Comparison of ENCODE assay signal across 11 mouse cellular contexts in genomic region chr2:25862696-25863270, GRCm38 (mm10). TPM values are rescaled to one million over a fixed set of nuclear protein-coding genes. Genes with fewer than 3 reads are reported as not detected.
A peak's percentile ranks its signal among the peaks of the same experiment; 100 is the strongest.
DNase-seq lines count a peak whose midpoint lies in the region; ATAC-seq and TF ChIP-seq lines count a peak whose summit lies in the region.
"Had no signal": no experiment of that assay in that cellular context is flagged by ENCODE, and none has a peak within 500 bp of the region (broad histone marks: within the 10 kb centered on the region; RNA-seq: fewer than 3 reads in every experiment).

No protein-coding gene starts in this region.

- no peaks in the 10 kb centered on the region for H3K36me3 ChIP-seq in lung, embryonic 14.5 days (ENCODE audit: insufficient read depth)
- H3K36me3 ChIP-seq in intestine, embryonic 14.5 days (ENCODE audit: control insufficient read depth, insufficient read depth, low read length): no peaks in the 10 kb centered on the region

- TF ChIP-seq CTCF in cerebellum, adult 2 months (IDR thresholded peaks at IDR 0.05; ENCODE audit: borderline replicate concordance, insufficient read depth, low read depth, low read length): no peak
- no peak for TF ChIP-seq CTCF in lung, embryonic 14.5 days (IDR thresholded peaks at IDR 0.05; ENCODE audit: low read depth)

- H3K9me3 ChIP-seq in lung, embryonic 14.5 days (ENCODE audit: low read depth, low read length): no peaks in the 10 kb centered on the region
- H3K9me3 ChIP-seq in intestine, embryonic 14.5 days (ENCODE audit: control insufficient read depth, low read length): no peaks in the 10 kb centered on the region

- H3K4me1 ChIP-seq in cerebellum, adult 2 months (ENCODE audit: control insufficient read depth, insufficient read depth, low read length): peaks cover 32% of the 10 kb centered on the region
- H3K4me1 ChIP-seq in lung, embryonic 14.5 days (ENCODE audit: insufficient read depth): peaks cover 8% of the 10 kb centered on the region; the same call in 1 of the 2 replicates
- peaks cover 8% of the 10 kb centered on the region; the same call in 1 of the 2 replicates for H3K4me1 ChIP-seq in intestine, embryonic 14.5 days (replicated peaks; ENCODE audit: control insufficient read depth, insufficient read depth, low read length)

- ATAC-seq in lung, embryonic 14.5 days (ENCODE audit: insufficient read depth): no peak
- ATAC-seq in intestine, embryonic 14.5 days (replicated peaks; ENCODE audit: low FRiP score, low TSS enrichment, low read depth): no peak
- no peak; the same call in 1 of the 2 replicates for ATAC-seq in erythroblast, adult 5-6 weeks (replicated peaks; ENCODE audit: low FRiP score, poor library complexity, severe bottlenecking)

- H3K9ac ChIP-seq in lung, embryonic 14.5 days: no peak overlapping the region
- no peak overlapping the region for H3K9ac ChIP-seq in intestine, embryonic 14.5 days (ENCODE audit: low read length)

- WGBS in cerebellum, adult 2 months: 25% methylated on average over 5 of the region's 5 CpGs
- WGBS in lung, embryonic 14.5 days: 54% methylated on average over 5 of the region's 5 CpGs
- WGBS in intestine, embryonic 14.5 days: 47% methylated on average over 5 of the region's 5 CpGs

- DNase-seq in cerebellum, adult 2 months: peak in 1 of 2 experiments; percentile 38
- DNase-seq in cerebellum, adult 8-10 months: no peak
- DNase-seq in lung, embryonic 14.5 days: peak; percentile 3
- DNase-seq in lung, postnatal 4 days: no peak
- DNase-seq in intestine, embryonic 14.5 days (ENCODE audit: low spot score): no peak
- peak; percentile 23 for DNase-seq in right cerebral cortex, postnatal 25 days
- DNase-seq in layer of hippocampus, adult 9-11 months: no peak
- DNase-seq: lung, adult 2 months had no signal

- no peaks in the 10 kb centered on the region for H3K27me3 ChIP-seq in cerebellum, adult 2 months (ENCODE audit: control insufficient read depth, insufficient read depth, low read length)
- H3K27me3 ChIP-seq in lung, embryonic 14.5 days (ENCODE audit: insufficient read depth, low read length): peaks cover 28% of the 10 kb centered on the region
- H3K27me3 ChIP-seq in intestine, embryonic 14.5 days (replicated peaks; ENCODE audit: control insufficient read depth, insufficient read depth, low read length): peaks cover 26% of the 10 kb centered on the region

- H3K4me2 ChIP-seq in lung, embryonic 14.5 days: peak overlapping the region; percentile 88; the same call in 1 of the 2 replicates
- peak overlapping the region; percentile 85 for H3K4me2 ChIP-seq in intestine, embryonic 14.5 days (ENCODE audit: low read length)

- H3K27ac ChIP-seq in cerebellum, adult 2 months (ENCODE audit: insufficient read depth, low read length): peak overlapping the region; percentile 65
- H3K27ac ChIP-seq in lung, embryonic 14.5 days (ENCODE audit: low read depth): no peak overlapping the region
- no peak overlapping the region for H3K27ac ChIP-seq in intestine, embryonic 14.5 days (ENCODE audit: low read depth)

- H3K4me3 ChIP-seq in cerebellum, adult 2 months (replicated peaks; ENCODE audit: insufficient read depth, low read depth, low read length): peak overlapping the region; percentile 64
- 0 out of 2 replicates have a peak overlapping the region, but pooled peaks have one; percentile 40 for H3K4me3 ChIP-seq in lung, embryonic 14.5 days (ENCODE audit: low read depth, low read length)
- no peak overlapping the region for H3K4me3 ChIP-seq in intestine, embryonic 14.5 days (ENCODE audit: low read depth, low read length)

- no peak for TF ChIP-seq POLR2A in cerebellum, adult 2 months (IDR thresholded peaks at IDR 0.05; ENCODE audit: borderline replicate concordance, insufficient read depth, low read length)

RNA-seq across cellular contexts. Expression of gene Kcnt1, which starts 0.8 kb away (rescaled TPM):
- 409 and 456 TPM in 2 replicates for polyA plus RNA-seq in cerebellum, adult 2 months (2012; rRNA removed)
- 0.14 and 0.22 TPM in 2 replicates for polyA plus RNA-seq in lung, embryonic 14.5 days (2014; fragmentation: Nextera tagmentation; extraction: Ambion mirVana)
- 0.34 and 0.46 TPM in 2 replicates for polyA plus RNA-seq in intestine, embryonic 14.5 days (2014; fragmentation: Nextera tagmentation; extraction: Ambion mirVana)
- total RNA-seq in erythroblast, adult 5-6 weeks (2015; ENCODE audit: low replicate concordance): not detected in 2 replicates
- total RNA-seq in erythroblast, adult 5-6 weeks (2017; ENCODE audit: low replicate concordance): not detected in 2 replicates
- total RNA-seq: hematopoietic stem cell, adult 5-6 weeks had no signal

RNA-seq across cellular contexts. Expression of gene Sohlh1, which starts 15.7 kb away (rescaled TPM):
- polyA plus RNA-seq in cerebellum, adult 2 months (2012; rRNA removed): 0.08 TPM in 1 of 2 replicates, not detected in the other
- not detected in 2 replicates for polyA plus RNA-seq in lung, embryonic 14.5 days (2014; fragmentation: Nextera tagmentation; extraction: Ambion mirVana)
- not detected in 2 replicates for polyA plus RNA-seq in intestine, embryonic 14.5 days (2014; fragmentation: Nextera tagmentation; extraction: Ambion mirVana)
- total RNA-seq in erythroblast, adult 5-6 weeks (2015; ENCODE audit: low replicate concordance): not detected in 2 replicates
- not detected in 2 replicates for total RNA-seq in erythroblast, adult 5-6 weeks (2017; ENCODE audit: low replicate concordance)
- total RNA-seq: hematopoietic stem cell, adult 5-6 weeks had no signal
- polyA plus RNA-seq: lung, adult 2 months; spleen, adult 2 months had no signal

RNA-seq across cellular contexts. Expression of gene Lcn9, which starts 39.8 kb away (rescaled TPM):
- 0.13 TPM in 1 of 2 replicates, not detected in the other for polyA plus RNA-seq in cerebellum, adult 2 months (2012; rRNA removed)
- polyA plus RNA-seq in lung, embryonic 14.5 days (2014; fragmentation: Nextera tagmentation; extraction: Ambion mirVana): not detected in 2 replicates
- polyA plus RNA-seq in intestine, embryonic 14.5 days (2014; fragmentation: Nextera tagmentation; extraction: Ambion mirVana): not detected in 2 replicates
- total RNA-seq in erythroblast, adult 5-6 weeks (2015; ENCODE audit: low replicate concordance): not detected in 2 replicates
- not detected in 2 replicates for total RNA-seq in erythroblast, adult 5-6 weeks (2017; ENCODE audit: low replicate concordance)
- total RNA-seq: hematopoietic stem cell, adult 5-6 weeks had no signal
- polyA plus RNA-seq: lung, adult 2 months; spleen, adult 2 months had no signal

RNA-seq across cellular contexts. Expression of gene Glt6d1, which starts 47.1 kb away (rescaled TPM):
- polyA plus RNA-seq in cerebellum, adult 2 months (2012; rRNA removed): not detected in 2 replicates
- not detected in 2 replicates for polyA plus RNA-seq in lung, embryonic 14.5 days (2014; fragmentation: Nextera tagmentation; extraction: Ambion mirVana)
- not detected in 2 replicates for polyA plus RNA-seq in intestine, embryonic 14.5 days (2014; fragmentation: Nextera tagmentation; extraction: Ambion mirVana)
- total RNA-seq in erythroblast, adult 5-6 weeks (2015; ENCODE audit: low replicate concordance): not detected in 2 replicates
- total RNA-seq in erythroblast, adult 5-6 weeks (2017; ENCODE audit: low replicate concordance): not detected in 2 replicates
- total RNA-seq: hematopoietic stem cell, adult 5-6 weeks had no signal
- polyA plus RNA-seq: lung, adult 2 months; spleen, adult 2 months had no signal

Comparison
In these comparisons a context has a peak if more than half of its experiments do, and no peak if none do; other contexts are left out.
1. DNase-seq: peak in lung, embryonic 14.5 days (single experiment) and right cerebral cortex, postnatal 25 days (single experiment); none in cerebellum, adult 8-10 months (single experiment), lung, postnatal 4 days (0 of 2), intestine, embryonic 14.5 days (single experiment) and layer of hippocampus, adult 9-11 months (single experiment).
2. RNA of gene Kcnt1, which starts 0.8 kb away (polyA plus RNA-seq): 409 to 456 TPM in cerebellum, adult 2 months; 0.34 to 0.46 TPM in intestine, embryonic 14.5 days and 0.14 to 0.22 TPM in lung, embryonic 14.5 days; every median in the first group is over 100 times any median in the second.